Mouse (Mus musculus): ENCODE measurements at regions not wholly inside any gene's neighbourhood (a gene's known extent, or its start where the extent isn't known, plus 50 kb on each side); places are given as distances from the start of the nearest gene placed in this dataset.
A peak's percentile ranks its signal among the peaks of the same experiment; 100 is the strongest.

DNA sequence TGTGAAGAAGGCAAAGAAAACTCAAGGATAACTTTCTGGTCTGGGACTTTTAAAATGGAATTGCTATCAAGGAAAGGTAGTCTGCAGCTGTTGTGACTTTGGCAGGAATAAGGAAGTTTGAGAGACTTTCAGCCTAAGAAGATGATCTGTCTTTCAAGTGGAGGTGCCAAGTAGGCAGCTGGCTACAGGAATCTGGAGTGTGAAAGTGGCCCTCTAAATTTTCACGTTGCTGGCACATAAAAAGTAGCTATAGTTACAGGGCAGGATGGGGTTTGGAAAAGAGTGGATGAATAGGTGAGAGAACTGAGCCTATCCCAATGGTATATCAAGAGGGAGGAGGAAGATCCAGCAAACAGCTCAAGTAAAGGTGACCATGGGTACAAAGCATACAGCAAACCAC lies 284.4 kb upstream of the Pkdcc start:
- H3K4me1 ChIP-seq (ENCODE audit: insufficient read depth, low read length), result no peaks in the 10 kb centered on the region
- no peak for TF ChIP-seq CTCF (IDR thresholded peaks at IDR 0.05; ENCODE audit: low read depth)
- ATAC-seq (no peak), DNase-seq (ENCODE audit: low spot score) (no peak)
- H3K4me2 ChIP-seq (ENCODE audit: low read depth, low read length), result no peak overlapping the region
- no peaks in the 10 kb centered on the region for H3K9me3 ChIP-seq (ENCODE audit: low read length)
- no peak overlapping the region for H3K27ac ChIP-seq
- H3K9ac ChIP-seq (replicated peaks; ENCODE audit: low read length), result no peak overlapping the region
- 46% methylated on average over 1 of the region's 1 CpGs for WGBS
- no peaks in the 10 kb centered on the region for H3K27me3 ChIP-seq (ENCODE audit: insufficient read depth, low read length)
- no peaks in the 10 kb centered on the region for H3K36me3 ChIP-seq (ENCODE audit: insufficient read depth, low read length)
- H3K4me3 ChIP-seq (ENCODE audit: low read length), result no peak overlapping the region

GRCm38 (mm10) chr17:82931476-82931875 lies 283.6 kb upstream of the Pkdcc start:
- H3K9me3 ChIP-seq (ENCODE audit: low read length), result no peaks in the 10 kb centered on the region
- TF ChIP-seq CTCF (IDR thresholded peaks at IDR 0.05; ENCODE audit: low read depth), result no peak
- ATAC-seq, result no peak

GRCm38 (mm10) chr17:82936836-82937235 lies 278.3 kb upstream of the Pkdcc start:
- TF ChIP-seq CTCF (IDR thresholded peaks at IDR 0.05; ENCODE audit: low read depth), result no peak
- Histone ChIP-seq H3K36me3 (ENCODE audit: insufficient read depth, low read length) (no peaks in the 10 kb centered on the region), H3K9ac (replicated peaks; ENCODE audit: low read length) (no peak overlapping the region), H3K4me2 (ENCODE audit: low read depth, low read length) (no peak overlapping the region), H3K27ac (no peak overlapping the region), H3K4me3 (ENCODE audit: low read length) (no peak overlapping the region), H3K9me3 (ENCODE audit: low read length) (no peaks in the 10 kb centered on the region), H3K4me1 (ENCODE audit: insufficient read depth, low read length) (no peaks in the 10 kb centered on the region), H3K27me3 (ENCODE audit: insufficient read depth, low read length) (no peaks in the 10 kb centered on the region)
- 58% methylated on average over 3 of the region's 3 CpGs for WGBS
- DNase-seq (ENCODE audit: low spot score) (no peak), ATAC-seq (no peak)

More at GRCm38 (mm10) chr17:82931476-82931875, 283.6 kb upstream of the Pkdcc start:
- no peaks in the 10 kb centered on the region for H3K36me3 ChIP-seq (ENCODE audit: insufficient read depth, low read length)
- H3K27ac ChIP-seq, result no peak overlapping the region
- no peaks in the 10 kb centered on the region for H3K27me3 ChIP-seq (ENCODE audit: insufficient read depth, low read length)
- DNase-seq (ENCODE audit: low spot score), result no peak
- no peak overlapping the region for H3K9ac ChIP-seq (replicated peaks; ENCODE audit: low read length)
- no peak overlapping the region for H3K4me3 ChIP-seq (ENCODE audit: low read length)
- H3K4me1 ChIP-seq (ENCODE audit: insufficient read depth, low read length), result no peaks in the 10 kb centered on the region
- no peak overlapping the region for H3K4me2 ChIP-seq (ENCODE audit: low read depth, low read length)
- WGBS, result 93% methylated on average over 4 of the region's 4 CpGs

DNA sequence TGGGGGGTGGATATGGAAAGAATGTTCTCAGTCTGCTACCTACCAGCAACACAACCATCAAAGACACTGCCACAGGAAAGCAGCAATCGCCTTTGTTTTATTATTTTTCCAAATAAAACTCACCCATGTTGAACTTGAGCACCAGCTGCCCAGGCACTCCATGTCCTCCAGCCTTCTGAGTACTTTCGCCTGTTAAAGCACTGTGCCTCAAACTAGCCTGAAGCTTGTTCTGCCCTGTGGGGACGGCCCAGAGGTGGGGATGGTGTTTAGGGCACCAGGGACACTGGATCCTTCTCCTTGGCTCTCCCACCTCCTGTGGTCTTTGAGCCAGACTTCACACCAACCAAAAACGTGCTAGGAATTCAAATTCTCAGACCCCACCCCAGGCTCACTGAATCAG lies 269.0 kb upstream of the Pkdcc start:
- Histone ChIP-seq H3K9ac (replicated peaks; ENCODE audit: low read length) (no peak overlapping the region), H3K36me3 (ENCODE audit: insufficient read depth, low read length) (no peaks in the 10 kb centered on the region), H3K27ac (no peak overlapping the region), H3K9me3 (ENCODE audit: low read length) (no peaks in the 10 kb centered on the region), H3K4me2 (ENCODE audit: low read depth, low read length) (no peak overlapping the region), H3K4me1 (ENCODE audit: insufficient read depth, low read length) (no peaks in the 10 kb centered on the region), H3K27me3 (ENCODE audit: insufficient read depth, low read length) (no peaks in the 10 kb centered on the region), H3K4me3 (ENCODE audit: low read length) (no peak overlapping the region)
- TF ChIP-seq CTCF (IDR thresholded peaks at IDR 0.05; ENCODE audit: low read depth), result no peak
- 58% methylated on average over 4 of the region's 4 CpGs for WGBS
- ATAC-seq (no peak), DNase-seq (ENCODE audit: low spot score) (no peak)

GRCm38 (mm10) chr17:82949794-82950193 lies 265.3 kb upstream of the Pkdcc start:
- Histone ChIP-seq H3K4me3 (ENCODE audit: low read length) (no peak overlapping the region), H3K27me3 (ENCODE audit: insufficient read depth, low read length) (no peaks in the 10 kb centered on the region), H3K4me2 (ENCODE audit: low read depth, low read length) (no peak overlapping the region), H3K36me3 (ENCODE audit: insufficient read depth, low read length) (no peaks in the 10 kb centered on the region), H3K9ac (replicated peaks; ENCODE audit: low read length) (no peak overlapping the region), H3K27ac (no peak overlapping the region), H3K9me3 (ENCODE audit: low read length) (no peaks in the 10 kb centered on the region), H3K4me1 (ENCODE audit: insufficient read depth, low read length) (no peaks in the 10 kb centered on the region)
- TF ChIP-seq CTCF (IDR thresholded peaks at IDR 0.05; ENCODE audit: low read depth), result no peak
- DNase-seq (ENCODE audit: low spot score), result no peak
- ATAC-seq, result no peak
- 40% methylated on average over 4 of the region's 4 CpGs for WGBS

DNA sequence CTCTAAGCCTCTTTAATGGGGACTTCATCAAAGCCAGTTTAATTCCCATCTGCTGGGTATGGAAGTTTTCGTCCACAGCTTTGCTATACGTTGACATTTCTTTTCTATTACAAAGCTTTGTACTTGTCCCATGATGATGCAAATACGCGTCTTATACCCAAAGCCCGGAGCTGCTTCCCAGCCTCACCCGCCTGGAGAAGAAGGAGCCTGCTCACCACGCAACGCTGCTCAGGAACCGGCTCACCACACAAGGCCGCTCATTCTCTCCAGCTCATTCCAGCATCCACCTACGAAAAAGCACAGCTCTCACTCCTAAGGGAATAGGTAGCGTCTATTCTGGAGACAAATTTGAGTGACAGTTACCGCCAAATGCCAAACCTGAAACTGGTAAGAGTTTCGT lies 264.8 kb upstream of the Pkdcc start:
- no peaks in the 10 kb centered on the region for H3K4me1 ChIP-seq (ENCODE audit: insufficient read depth, low read length)
- no peak overlapping the region for H3K4me3 ChIP-seq (ENCODE audit: low read length)
- no peak overlapping the region for H3K9ac ChIP-seq (replicated peaks; ENCODE audit: low read length)
- H3K27me3 ChIP-seq (ENCODE audit: insufficient read depth, low read length), result no peaks in the 10 kb centered on the region
- H3K27ac ChIP-seq, result no peak overlapping the region
- 74% methylated on average over 14 of the region's 14 CpGs for WGBS
- no peak overlapping the region for H3K4me2 ChIP-seq (ENCODE audit: low read depth, low read length)
- DNase-seq (ENCODE audit: low spot score), result no peak
- no peaks in the 10 kb centered on the region for H3K9me3 ChIP-seq (ENCODE audit: low read length)
- no peak for TF ChIP-seq CTCF (IDR thresholded peaks at IDR 0.05; ENCODE audit: low read depth)
- ATAC-seq, result no peak
- no peaks in the 10 kb centered on the region for H3K36me3 ChIP-seq (ENCODE audit: insufficient read depth, low read length)

DNA sequence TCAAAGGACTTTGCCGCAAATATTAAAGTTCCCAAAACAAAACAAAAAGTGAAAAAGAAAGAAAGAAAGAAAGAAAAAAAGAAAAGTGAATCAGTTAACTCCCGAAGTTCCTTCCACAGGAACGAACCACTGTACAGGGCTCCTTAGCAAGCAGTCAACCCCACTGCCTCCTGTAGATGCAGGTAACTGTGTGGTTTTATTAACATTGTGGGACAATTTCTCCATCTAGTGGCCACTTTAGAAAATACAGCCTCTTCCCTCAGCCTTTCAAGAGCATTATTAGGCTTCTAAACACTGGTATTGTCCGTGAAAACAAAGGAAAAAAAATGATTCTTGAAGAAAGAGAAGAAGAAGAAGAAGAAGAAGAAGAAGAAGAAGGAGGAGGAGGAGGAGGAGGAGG lies 257.7 kb upstream of the Pkdcc start:
- no peaks in the 10 kb centered on the region for H3K9me3 ChIP-seq (ENCODE audit: low read length)
- 37% methylated on average over 4 of the region's 4 CpGs for WGBS
- DNase-seq (ENCODE audit: low spot score), result peak; percentile 92
- TF ChIP-seq CTCF (IDR thresholded peaks at IDR 0.05; ENCODE audit: low read depth), result peak; percentile 81
- H3K36me3 ChIP-seq (ENCODE audit: insufficient read depth, low read length), result no peaks in the 10 kb centered on the region
- H3K27ac ChIP-seq, result no peak overlapping the region
- no peak overlapping the region for H3K4me2 ChIP-seq (ENCODE audit: low read depth, low read length)
- peak; percentile 74 for ATAC-seq
- no peaks in the 10 kb centered on the region for H3K4me1 ChIP-seq (ENCODE audit: insufficient read depth, low read length)
- H3K27me3 ChIP-seq (ENCODE audit: insufficient read depth, low read length), result no peaks in the 10 kb centered on the region
- H3K9ac ChIP-seq (replicated peaks; ENCODE audit: low read length), result no peak overlapping the region
- H3K4me3 ChIP-seq (ENCODE audit: low read length), result no peak overlapping the region

Measured in hindbrain, postnatal 0 days (tissue).